Mouse (Mus musculus) olfactory bulb, adult 2 months (tissue): ENCODE measurements around the gene Btbd9.

ENCODE experiments used
- CTCF ChIP-seq: fragments of 200-500 bp; IDR thresholded peaks from 2 replicates; pipeline ENCODE4 v1.5.1; 2012; ENCODE audit warnings: low read depth, mild to moderate bottlenecking, low read length, moderate library complexity; ENCODE audit not compliant: insufficient read depth
- POLR2A ChIP-seq: fragments of 200-500 bp; IDR thresholded peaks from 2 replicates; pipeline ENCODE4 v1.6.1; 2012; ENCODE audit warnings: mild to moderate bottlenecking, low read depth, low read length, moderate library complexity; ENCODE audit not compliant: insufficient read depth

DNA sequence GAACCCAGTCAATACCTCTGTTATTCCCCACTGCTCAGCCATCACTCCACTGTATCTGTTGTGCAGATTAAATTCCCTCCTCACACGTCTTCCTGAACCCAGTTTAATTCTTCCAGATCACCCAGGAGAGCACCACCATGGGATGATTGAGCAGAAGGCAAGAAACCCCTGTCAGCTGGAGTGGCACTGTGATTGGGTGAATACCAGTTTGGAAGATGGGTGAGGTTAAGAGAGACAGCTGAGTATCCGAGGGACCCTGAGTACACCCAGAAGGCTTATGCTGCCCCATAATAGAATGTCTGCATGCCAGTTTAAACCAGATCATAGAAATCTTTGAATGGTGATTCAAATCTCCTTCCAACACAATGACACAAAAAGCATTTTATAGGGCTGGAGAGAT is 52.5 kb downstream of the Btbd9 start:
- no peak for TF ChIP-seq CTCF
- no peak for TF ChIP-seq POLR2A
